Mouse (Mus musculus) heart, adult 2 months (tissue): ENCODE measurements around the gene Kank2.

Experiments
- CTCF ChIP-seq: fragments of 200-600 bp; IDR thresholded peaks from 2 replicates; pipeline ENCODE4 v1.8.1; 2022; ENCODE audit warnings: antibody characterized with exemption, mild to moderate bottlenecking, moderate library complexity
- EP300 ChIP-seq: fragments of 200-500 bp; IDR thresholded peaks from 2 replicates; pipeline ENCODE4 v1.6.1; 2011; ENCODE audit warnings: low read depth, low read length, control low read depth; ENCODE audit not compliant: insufficient read depth

- TF ChIP-seq EP300 = no peak
- no peak for TF ChIP-seq CTCF
Measured at GRCm38 (mm10) chr9:21758576-21759529, 39.7 kb downstream of the Kank2 start.
